Mouse (Mus musculus) embryonic facial prominence, embryonic 12.5 days (tissue): ENCODE measurements around the gene Izumo1r. TPM values are rescaled to one million over a fixed set of nuclear protein-coding genes. Genes with fewer than 3 reads are reported as not detected.

ENCODE experiments used
- ATAC-seq: fragments of 200-750 bp; cut with Nextera tagmentation; 2 replicates; pipeline ENCODE4 v1.8.0; 2017; ENCODE audit not compliant: insufficient number of reproducible peaks, insufficient read depth, low FRiP score, low TSS enrichment
- H3K27ac ChIP-seq: fragments of 300-500 bp; sonication (generic); 2 replicates; pipeline ENCODE4 v1.5.1; 2016; ENCODE audit warnings: mild to moderate bottlenecking
- H3K27me3 ChIP-seq: fragments of 300-500 bp; sonication (generic); 2 replicates; pipeline ENCODE4 v1.6.1; 2016; ENCODE audit warnings: mild to moderate bottlenecking, moderate library complexity
- H3K36me3 ChIP-seq: fragments of 300-500 bp; sonication (generic); 2 replicates; pipeline ENCODE4 v1.6.1; 2016; ENCODE audit warnings: mild to moderate bottlenecking
- H3K4me1 ChIP-seq: fragments of 300-500 bp; sonication (generic); 2 replicates; pipeline ENCODE4 v1.6.1; 2016
- H3K4me2 ChIP-seq: fragments of 300-500 bp; sonication (generic); replicated peaks from 2 replicates; pipeline ENCODE4 v1.6.1; 2016; ENCODE audit warnings: mild to moderate bottlenecking, moderate library complexity
- H3K4me3 ChIP-seq: fragments of 300-500 bp; sonication (generic); 2 replicates; pipeline ENCODE4 v1.5.1; 2016; ENCODE audit warnings: mild to moderate bottlenecking
- H3K9ac ChIP-seq: fragments of 300-500 bp; sonication (generic); 2 replicates; pipeline ENCODE4 v1.6.1; 2016; ENCODE audit warnings: mild to moderate bottlenecking, moderate library complexity
- H3K9me3 ChIP-seq: fragments of 300-500 bp; sonication (generic); 2 replicates; pipeline ENCODE4 v1.6.1; 2016; ENCODE audit warnings: mild to moderate bottlenecking, moderate library complexity
- WGBS: fragments of 180-500 bp; shearing (Covaris S2); methylation state at CpG from one replicate; pipeline ENCODE4 v1.1.7; 2016; 5-methylcytosine and 5-hydroxymethylcytosine counted together
- polyA plus RNA-seq: library from polyadenylated mRNA; unstranded; fragments of >200 nt; fragmentation: Nextera tagmentation; extraction: Ambion mirVana; gene quantifications from 2 replicates; pipeline ENCODE4 v1.2.1, GENCODE M21; 2016

The Izumo1r gene
- 0.29 and 0.43 TPM in 2 replicates for polyA plus RNA-seq

DNA sequence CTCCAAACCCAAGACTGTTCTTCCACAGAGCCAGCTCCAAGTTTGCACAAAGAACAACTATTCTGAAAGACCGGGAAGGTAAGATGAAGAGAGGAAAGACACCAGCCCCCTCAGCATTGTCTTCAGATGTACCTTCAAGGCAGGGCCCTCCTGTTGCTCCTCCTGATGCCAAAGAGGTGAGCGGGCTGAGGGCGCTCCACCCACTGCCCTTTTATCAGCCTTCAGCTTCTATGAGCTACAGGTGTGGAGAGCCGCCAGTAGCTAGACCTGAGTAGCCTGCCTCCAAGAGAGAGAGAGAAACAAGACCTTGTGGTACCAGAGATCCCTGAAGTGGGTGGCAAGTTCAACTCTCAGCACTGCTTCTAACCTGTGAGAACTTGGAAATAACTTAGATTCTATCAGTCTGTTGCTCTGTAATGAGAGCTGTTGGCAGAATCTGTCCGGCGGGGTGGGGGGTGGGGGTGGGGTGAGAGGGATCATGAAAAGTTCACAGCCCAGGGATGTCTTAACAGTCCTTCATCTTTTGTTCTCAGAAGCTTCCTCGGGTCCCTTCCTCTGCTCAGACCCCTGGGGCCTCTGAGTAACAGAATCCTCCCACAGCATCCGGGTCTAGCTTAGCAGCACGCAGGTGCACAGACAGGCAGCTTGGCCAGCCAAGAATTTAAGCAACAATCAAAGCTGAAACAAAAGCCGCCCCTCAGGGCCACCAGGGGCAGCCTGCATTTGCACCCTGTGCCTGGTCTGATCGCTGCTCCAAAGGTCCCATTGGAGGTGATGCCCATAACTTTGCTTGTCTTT is at the start of gene Izumo1r:
Gene Izumo1r, minus strand, starts transcription at position 369 of the 798 bp plus-strand sequence.
- no peaks in the 10 kb centered on the region for H3K27me3 ChIP-seq
- H3K9me3 ChIP-seq, result no peaks in the 10 kb centered on the region
- no peak within 1 kb of the TSS for H3K9ac ChIP-seq
- H3K4me2 ChIP-seq, result no peak within 1 kb of the TSS
- 28% methylated on average over 11 of the region's 11 CpGs for WGBS
- H3K4me3 ChIP-seq, result no peak within 1 kb of the TSS
- no peak within 1 kb of the TSS for H3K27ac ChIP-seq
- no peaks in the 10 kb centered on the region for H3K36me3 ChIP-seq
- H3K4me1 ChIP-seq, result peaks cover 21% of the 10 kb centered on the region
- ATAC-seq, result peak; percentile 58; the same call in 1 of the 2 replicates

DNA sequence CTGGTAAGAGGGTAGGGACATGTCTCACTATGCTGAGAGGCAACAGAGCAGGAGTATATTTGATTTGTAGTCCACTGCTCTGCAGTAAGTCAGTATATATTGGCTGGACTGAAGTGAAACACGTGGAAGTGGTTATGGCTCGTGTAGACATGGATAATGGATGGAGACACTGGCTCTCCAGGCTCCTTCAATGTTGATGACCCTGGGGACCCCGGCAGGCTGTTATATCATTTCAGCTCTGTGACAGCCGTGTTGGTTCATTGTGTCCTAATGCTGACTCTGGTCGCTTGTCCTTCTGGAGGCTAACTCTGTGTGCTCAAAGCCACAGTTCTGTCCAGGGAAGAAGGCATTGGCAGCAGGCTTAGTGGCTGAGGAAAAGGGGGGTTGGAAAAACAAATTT is 47.3 kb upstream of the Izumo1r start:
- no peak overlapping the region for H3K4me3 ChIP-seq
- no peak overlapping the region for H3K27ac ChIP-seq
- no peak for ATAC-seq
- H3K27me3 ChIP-seq, result no peaks in the 10 kb centered on the region
- 63% methylated on average over 5 of the region's 5 CpGs for WGBS
- H3K9ac ChIP-seq, result no peak overlapping the region
- no peaks in the 10 kb centered on the region for H3K36me3 ChIP-seq
- no peak overlapping the region for H3K4me2 ChIP-seq
- H3K9me3 ChIP-seq, result peaks cover 5% of the 10 kb centered on the region; the same call in 1 of the 2 replicates
- H3K4me1 ChIP-seq, result no peaks in the 10 kb centered on the region

DNA sequence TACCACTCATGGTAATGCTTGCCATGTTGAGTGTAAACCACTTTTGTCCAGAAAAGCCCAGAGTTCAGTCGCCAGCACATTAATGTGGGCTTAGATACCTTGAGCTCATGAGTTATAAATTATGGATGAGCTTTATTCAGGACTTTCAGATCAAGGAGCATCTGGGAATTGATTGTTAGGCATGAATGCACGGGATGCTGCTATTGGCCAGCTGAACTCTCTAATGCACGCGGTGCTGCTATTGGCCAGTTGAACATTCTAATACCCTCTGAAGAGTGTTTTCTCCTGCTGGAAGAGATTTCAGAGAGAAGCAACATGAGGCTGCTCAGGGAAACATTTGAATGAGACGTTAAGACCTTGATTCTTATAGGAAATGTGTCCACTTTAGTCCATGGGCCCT is 45.1 kb upstream of the Izumo1r start:
- no peak for ATAC-seq
- no peaks in the 10 kb centered on the region for H3K4me1 ChIP-seq
- no peak overlapping the region for H3K4me2 ChIP-seq
- WGBS, result 86% methylated on average over 5 of the region's 5 CpGs
- H3K27ac ChIP-seq, result no peak overlapping the region
- H3K27me3 ChIP-seq, result no peaks in the 10 kb centered on the region
- H3K36me3 ChIP-seq, result no peaks in the 10 kb centered on the region
- H3K9me3 ChIP-seq, result peaks cover 5% of the 10 kb centered on the region; the same call in 1 of the 2 replicates
- H3K4me3 ChIP-seq, result no peak overlapping the region
- H3K9ac ChIP-seq, result no peak overlapping the region

DNA sequence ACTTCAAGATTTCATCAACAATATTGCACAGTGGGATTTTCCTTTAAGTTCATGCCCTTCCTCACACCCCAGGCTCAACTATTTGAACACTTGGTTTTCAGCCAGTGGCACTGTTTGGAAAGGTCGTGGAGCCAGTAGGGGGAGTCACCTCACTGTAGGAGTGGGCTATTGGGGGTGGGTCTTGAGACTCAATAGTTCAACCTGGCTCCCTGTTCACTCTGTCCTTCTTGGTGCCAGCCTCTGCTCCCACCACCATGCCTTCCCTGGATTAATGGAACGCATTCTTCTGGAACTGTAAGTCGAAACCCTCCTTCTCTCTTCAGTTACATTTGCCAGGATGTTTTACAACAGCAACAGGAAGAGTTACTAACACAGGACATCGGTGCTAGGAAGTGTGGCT is 42.9 kb upstream of the Izumo1r start:
- 66% methylated on average over 4 of the region's 4 CpGs for WGBS
- H3K27me3 ChIP-seq, result no peaks in the 10 kb centered on the region
- H3K9ac ChIP-seq, result no peak overlapping the region
- H3K27ac ChIP-seq, result no peak overlapping the region
- H3K36me3 ChIP-seq, result no peaks in the 10 kb centered on the region
- no peak overlapping the region for H3K4me3 ChIP-seq
- H3K9me3 ChIP-seq, result peaks cover 5% of the 10 kb centered on the region; the same call in 1 of the 2 replicates
- no peak for ATAC-seq
- no peak overlapping the region for H3K4me2 ChIP-seq
- no peaks in the 10 kb centered on the region for H3K4me1 ChIP-seq

DNA sequence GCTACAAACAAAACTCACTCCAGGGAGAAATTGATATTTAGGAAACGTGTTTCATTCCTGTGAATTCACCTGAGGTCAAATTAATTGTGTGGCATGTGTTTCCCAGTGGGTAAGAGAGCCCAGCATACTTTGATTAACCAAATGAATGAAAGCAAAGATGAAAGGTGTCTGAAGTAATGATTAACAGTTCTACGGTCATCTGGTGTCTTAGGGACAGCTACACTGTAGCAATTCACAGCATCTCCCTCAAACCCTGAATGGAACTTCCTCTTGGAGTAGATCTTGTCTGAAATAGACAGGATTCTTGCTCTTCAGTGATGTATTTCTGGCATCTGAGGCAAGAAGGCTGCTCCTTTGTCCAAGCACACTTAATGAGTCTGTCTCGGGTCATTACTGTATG is 42.2 kb upstream of the Izumo1r start:
- Histone ChIP-seq H3K4me1 (no peaks in the 10 kb centered on the region), H3K27ac (no peak overlapping the region), H3K27me3 (no peaks in the 10 kb centered on the region), H3K9me3 (peaks cover 5% of the 10 kb centered on the region; the same call in 1 of the 2 replicates), H3K9ac (no peak overlapping the region), H3K36me3 (no peaks in the 10 kb centered on the region), H3K4me2 (no peak overlapping the region), H3K4me3 (no peak overlapping the region)
- WGBS, result 64% methylated on average over 3 of the region's 3 CpGs
- no peak for ATAC-seq

DNA sequence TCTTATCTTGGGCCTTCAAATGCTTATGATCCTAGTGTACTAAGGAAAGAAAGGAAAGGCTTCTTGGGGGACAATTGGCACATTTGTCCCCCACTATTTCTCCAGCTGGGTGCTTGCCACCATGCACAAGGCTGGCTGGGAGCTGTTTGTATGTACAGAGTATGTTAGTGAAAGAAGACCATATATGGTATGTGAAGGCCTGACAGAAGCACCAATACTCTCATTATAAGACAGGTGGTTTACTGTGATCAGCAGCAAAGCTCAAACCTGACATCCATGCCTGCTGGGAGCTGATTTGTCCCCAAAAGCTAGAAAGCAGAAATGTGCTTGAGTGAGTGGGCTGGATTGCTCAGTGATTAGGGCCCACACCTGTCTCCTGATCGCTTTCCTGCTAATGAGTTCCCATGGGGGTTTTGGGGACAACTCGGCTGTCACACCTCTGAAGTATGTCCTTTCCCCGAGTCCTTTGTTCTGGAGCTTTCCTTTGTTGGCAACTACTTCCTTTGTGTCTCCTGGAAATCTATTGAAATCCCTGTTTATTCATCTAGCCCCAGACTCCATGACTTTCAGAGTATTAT is 38.5 kb upstream of the Izumo1r start:
- 63% methylated on average over 3 of the region's 3 CpGs for WGBS
- H3K4me3 ChIP-seq, result no peak overlapping the region
- ATAC-seq, result no peak

DNA sequence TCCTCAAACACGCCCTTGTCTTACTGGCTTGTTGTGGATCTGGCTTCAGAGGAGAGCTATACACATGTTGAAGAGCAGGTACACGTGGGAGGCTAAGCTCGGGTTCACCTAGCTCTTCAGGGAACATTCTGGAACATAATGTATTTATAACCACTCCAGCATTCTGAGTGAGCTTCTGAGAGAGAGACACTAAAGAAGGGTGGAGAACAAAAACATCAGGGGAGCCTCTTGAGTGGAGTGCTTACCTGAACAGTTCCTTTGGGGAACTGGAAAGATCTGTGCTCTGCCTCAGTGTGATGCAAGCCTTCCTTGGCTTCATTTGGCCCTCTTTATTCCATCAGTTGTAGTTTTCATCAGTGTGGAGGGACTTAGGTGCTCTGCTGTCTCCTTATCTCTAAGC is 35.9 kb upstream of the Izumo1r start:
- H3K27me3 ChIP-seq, result no peaks in the 10 kb centered on the region
- ATAC-seq, result no peak
- 82% methylated on average over 3 of the region's 3 CpGs for WGBS
- H3K36me3 ChIP-seq, result no peaks in the 10 kb centered on the region
- no peak overlapping the region for H3K4me2 ChIP-seq
- no peak overlapping the region for H3K27ac ChIP-seq
- no peak overlapping the region for H3K4me3 ChIP-seq
- no peak overlapping the region for H3K9ac ChIP-seq
- no peaks in the 10 kb centered on the region for H3K9me3 ChIP-seq
- no peaks in the 10 kb centered on the region for H3K4me1 ChIP-seq

More for the DNA sequence above, 38.5 kb upstream of the Izumo1r start:
- Histone ChIP-seq H3K27ac (no peak overlapping the region), H3K9me3 (no peaks in the 10 kb centered on the region), H3K27me3 (no peaks in the 10 kb centered on the region), H3K4me1 (no peaks in the 10 kb centered on the region), H3K9ac (no peak overlapping the region), H3K4me2 (no peak overlapping the region), H3K36me3 (no peaks in the 10 kb centered on the region)

DNA sequence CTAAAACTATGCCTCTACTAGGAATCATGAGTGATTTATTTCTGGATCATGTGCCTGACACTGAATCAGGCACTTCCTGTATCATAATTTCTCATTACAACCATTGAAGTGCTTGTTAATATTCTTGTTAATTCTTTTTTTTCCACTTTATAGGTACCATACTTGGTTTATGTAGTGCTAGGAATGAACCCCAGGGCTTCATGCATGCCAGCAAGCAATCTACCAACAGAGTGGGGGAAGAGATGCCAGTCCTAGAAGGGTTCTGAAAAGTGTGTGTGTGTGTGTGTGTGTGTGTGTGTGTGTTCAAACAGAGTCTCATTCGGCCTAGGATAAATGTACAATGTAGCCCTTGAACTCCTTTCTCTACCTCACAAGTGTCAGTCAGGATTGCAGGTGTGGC is 33.6 kb upstream of the Izumo1r start:
- H3K9ac ChIP-seq, result no peak overlapping the region
- no peaks in the 10 kb centered on the region for H3K9me3 ChIP-seq
- H3K36me3 ChIP-seq, result no peaks in the 10 kb centered on the region
- H3K27ac ChIP-seq, result no peak overlapping the region
- no peak overlapping the region for H3K4me2 ChIP-seq
- H3K4me3 ChIP-seq, result no peak overlapping the region
- no peaks in the 10 kb centered on the region for H3K27me3 ChIP-seq
- ATAC-seq, result no peak
- H3K4me1 ChIP-seq, result no peaks in the 10 kb centered on the region
- WGBS, result 53% methylated on average over 1 of the region's 1 CpGs

DNA sequence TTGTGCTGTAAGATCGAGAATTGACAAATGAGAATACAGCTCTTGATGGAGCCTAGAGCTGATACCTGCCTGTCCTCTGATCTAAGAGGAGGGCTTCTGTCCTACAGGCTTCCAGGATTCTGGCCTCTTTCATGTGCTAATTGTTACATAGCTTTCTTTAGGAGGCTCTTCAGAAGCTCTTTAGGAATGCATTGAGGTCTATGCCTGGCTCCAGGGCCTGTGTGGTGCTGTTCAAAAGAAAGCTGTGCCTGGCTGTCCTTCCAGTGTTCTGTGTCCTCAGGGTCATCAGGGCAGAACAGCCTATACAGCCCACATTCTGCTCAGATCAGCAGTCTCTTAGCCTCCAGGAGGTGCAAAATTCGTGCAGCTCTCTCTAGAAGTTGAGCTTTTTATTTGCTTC is 31.1 kb upstream of the Izumo1r start:
- H3K27me3 ChIP-seq, result no peaks in the 10 kb centered on the region
- no peak overlapping the region for H3K4me2 ChIP-seq
- no peak overlapping the region for H3K27ac ChIP-seq
- no peaks in the 10 kb centered on the region for H3K36me3 ChIP-seq
- no peak overlapping the region for H3K9ac ChIP-seq
- no peak overlapping the region for H3K4me3 ChIP-seq
- 60% methylated on average over 2 of the region's 2 CpGs for WGBS
- no peak for ATAC-seq
- H3K4me1 ChIP-seq, result no peaks in the 10 kb centered on the region
- no peaks in the 10 kb centered on the region for H3K9me3 ChIP-seq

DNA sequence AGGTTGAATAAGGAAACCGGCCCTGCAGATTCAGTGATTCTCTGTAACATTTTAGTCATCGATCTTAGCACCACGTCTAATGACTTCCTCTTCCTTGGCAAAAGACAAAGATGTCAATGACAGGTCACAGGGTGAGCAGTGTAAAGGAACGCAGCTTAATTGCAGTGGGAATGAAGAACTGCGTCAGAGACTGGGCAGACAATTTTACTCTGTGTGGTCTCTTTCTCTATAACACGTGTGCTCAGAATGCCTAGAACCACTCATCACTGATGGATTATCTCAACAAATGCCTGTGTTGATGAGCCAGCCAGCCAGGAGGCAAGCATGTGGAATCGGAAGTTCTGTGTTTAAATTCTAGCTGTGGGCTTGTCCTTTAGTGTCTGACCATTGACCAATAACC is 28.2 kb upstream of the Izumo1r start:
- 40% methylated on average over 7 of the region's 7 CpGs for WGBS
- no peak overlapping the region for H3K9ac ChIP-seq
- no peak overlapping the region for H3K4me2 ChIP-seq
- H3K4me3 ChIP-seq, result no peak overlapping the region
- H3K4me1 ChIP-seq, result no peaks in the 10 kb centered on the region
- no peak overlapping the region for H3K27ac ChIP-seq
- H3K9me3 ChIP-seq, result no peaks in the 10 kb centered on the region
- H3K27me3 ChIP-seq, result no peaks in the 10 kb centered on the region
- ATAC-seq, result no peak
- no peaks in the 10 kb centered on the region for H3K36me3 ChIP-seq

DNA sequence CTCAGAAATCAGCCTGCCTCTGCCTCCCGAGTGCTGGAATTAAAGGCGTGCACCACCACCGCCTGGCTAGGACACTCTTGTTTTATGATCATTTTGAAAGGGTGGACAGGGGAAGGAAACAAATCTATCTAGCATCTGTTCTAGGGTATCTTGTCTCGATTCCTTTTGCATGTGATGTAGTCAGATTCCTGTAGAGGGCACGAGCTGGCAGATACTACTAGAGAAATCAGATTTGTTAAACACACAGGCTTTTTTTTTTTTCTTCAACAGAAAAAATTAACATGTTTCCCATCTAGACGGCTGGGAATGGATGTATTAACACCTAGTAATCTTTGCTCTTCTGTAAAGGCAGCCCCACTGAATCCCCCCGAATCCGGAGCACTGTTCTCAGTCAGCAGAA is 27.5 kb upstream of the Izumo1r start:
- Histone ChIP-seq H3K27me3 (no peaks in the 10 kb centered on the region), H3K9ac (no peak overlapping the region), H3K27ac (no peak overlapping the region), H3K9me3 (no peaks in the 10 kb centered on the region), H3K4me3 (no peak overlapping the region), H3K4me2 (no peak overlapping the region), H3K4me1 (no peaks in the 10 kb centered on the region), H3K36me3 (no peaks in the 10 kb centered on the region)
- no peak for ATAC-seq
- 79% methylated on average over 8 of the region's 8 CpGs for whole genome bisulfite sequencing

DNA sequence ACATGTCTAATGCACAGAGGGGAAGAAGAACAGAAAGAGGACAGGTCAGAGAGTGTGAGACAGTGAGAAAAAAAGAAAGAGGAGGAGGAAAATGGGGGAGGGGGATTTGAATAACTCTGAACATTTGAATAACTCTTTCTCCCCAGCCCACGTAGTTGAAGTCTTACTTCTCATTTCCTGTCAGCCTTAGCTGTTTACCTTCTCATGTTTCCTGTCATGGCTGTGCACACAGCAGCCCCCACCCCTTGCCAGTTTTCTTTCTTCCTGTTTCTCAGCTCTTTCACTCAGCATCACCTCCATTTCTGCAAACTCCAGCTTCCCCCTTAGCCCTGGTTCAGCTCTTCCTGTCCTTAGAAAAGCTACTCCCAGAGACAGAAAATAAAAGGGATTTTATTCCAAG is 22.8 kb upstream of the Izumo1r start:
- Histone ChIP-seq H3K4me3 (no peak overlapping the region), H3K36me3 (no peaks in the 10 kb centered on the region), H3K27me3 (no peaks in the 10 kb centered on the region), H3K9ac (no peak overlapping the region), H3K4me1 (no peaks in the 10 kb centered on the region), H3K9me3 (no peaks in the 10 kb centered on the region), H3K27ac (no peak overlapping the region), H3K4me2 (no peak overlapping the region)
- WGBS, result 0% methylated on average over 1 of the region's 1 CpGs
- ATAC-seq, result no peak
